Mouse (Mus musculus) stomach, postnatal 0 days (tissue): ENCODE measurements around the gene Ubald2. TPM values are rescaled to one million over a fixed set of nuclear protein-coding genes. Genes with fewer than 3 reads are reported as not detected.
A peak's percentile ranks its signal among the peaks of the same experiment; 100 is the strongest.

ENCODE experiments used
- ATAC-seq: fragments of 200-750 bp; cut with Nextera tagmentation; 2 replicates; pipeline ENCODE4 v1.8.0; 2017; ENCODE audit not compliant: low FRiP score, low TSS enrichment
- DNase-seq: peaks from one replicate; pipeline ENCODE4 v3.0.0-alpha.2; 2016; ENCODE audit warnings: low spot score
- H3K27ac ChIP-seq: fragments of 300-500 bp; sonication (generic); replicated peaks from 2 replicates; pipeline ENCODE4 v1.5.1; 2014; ENCODE audit warnings: mild to moderate bottlenecking, control low read depth
- H3K27me3 ChIP-seq: fragments of 300-500 bp; sonication (generic); 2 replicates; pipeline ENCODE4 v1.6.1; 2014; ENCODE audit warnings: low read length; ENCODE audit not compliant: control insufficient read depth, insufficient read depth
- H3K36me3 ChIP-seq: fragments of 300-500 bp; sonication (generic); 2 replicates; pipeline ENCODE4 v1.6.1; 2014; ENCODE audit warnings: low read length, mixed read lengths; ENCODE audit not compliant: control insufficient read depth, insufficient read depth
- H3K4me1 ChIP-seq: fragments of 300-500 bp; sonication (generic); replicated peaks from 2 replicates; pipeline ENCODE4 v1.6.1; 2014; ENCODE audit warnings: antibody characterized with exemption; ENCODE audit not compliant: control insufficient read depth, insufficient read depth
- H3K4me2 ChIP-seq: fragments of 300-500 bp; sonication (generic); replicated peaks from 2 replicates; pipeline ENCODE4 v1.6.1; 2014; ENCODE audit warnings: low read depth, mild to moderate bottlenecking, control low read depth, moderate library complexity
- H3K4me3 ChIP-seq: fragments of 300-500 bp; sonication (generic); 2 replicates; pipeline ENCODE4 v1.5.1; 2014; ENCODE audit warnings: low read depth, low read length, control low read depth
- H3K9ac ChIP-seq: fragments of 300-500 bp; sonication (generic); 2 replicates; pipeline ENCODE4 v1.6.1; 2014; ENCODE audit warnings: mild to moderate bottlenecking, low read length, control low read depth, mixed read lengths
- H3K9me3 ChIP-seq: fragments of 300-500 bp; sonication (generic); 2 replicates; pipeline ENCODE4 v1.6.1; 2016; ENCODE audit warnings: low read length; ENCODE audit not compliant: control insufficient read depth
- CTCF ChIP-seq: IDR thresholded peaks from 2 replicates; pipeline ENCODE4 v1.5.1; 2016; ENCODE audit warnings: antibody characterized with exemption, low read depth, mild to moderate bottlenecking, moderate library complexity
- EP300 ChIP-seq: optimal IDR thresholded peaks from 2 replicates; pipeline ENCODE3; 2016; ENCODE audit warnings: antibody characterized with exemption
- WGBS: fragments of 180-500 bp; shearing (Covaris S2); extraction: QIAGEN DNeasy Blood & Tissue Kit; methylation state at CpG from one replicate; pipeline ENCODE4 v1.1.7; 2014; 5-methylcytosine and 5-hydroxymethylcytosine counted together
- polyA plus RNA-seq: library from polyadenylated mRNA; unstranded; fragments of >200 nt; fragmentation: Nextera tagmentation; extraction: Ambion mirVana; gene quantifications from 2 replicates; pipeline ENCODE4 v1.2.1, GENCODE M21; 2015

Ubald2 gene
- polyA plus RNA-seq, 1 experiment from 2014 or later = 35.7 TPM

- WGBS = 3% methylated on average over 64 of the region's 82 CpGs
- Histone ChIP-seq H3K36me3 (no peaks in the 10 kb centered on the region), H3K27me3 (no peaks in the 10 kb centered on the region), H3K4me2 (peak within 1 kb of the TSS; percentile 95), H3K4me1 (0 out of 2 replicates have a peak, but pooled peaks cover 2% of the 10 kb centered on the region), H3K27ac (no peak within 1 kb of the TSS), H3K9ac (peak within 1 kb of the TSS; percentile 73), H3K9me3 (no peaks in the 10 kb centered on the region), H3K4me3 (peak within 1 kb of the TSS; percentile 62)
- DNase-seq = peak; percentile 64
- peak; percentile 81 for ATAC-seq
- TF ChIP-seq EP300 (no peak), CTCF (no peak)
Measured at GRCm38 (mm10) chr11:116412904-116413630, 20.8 kb upstream of the Ubald2 start, which contains the start of gene Rnf157. Rnf157 (minus strand) TSS chr11:116413032.

DNA sequence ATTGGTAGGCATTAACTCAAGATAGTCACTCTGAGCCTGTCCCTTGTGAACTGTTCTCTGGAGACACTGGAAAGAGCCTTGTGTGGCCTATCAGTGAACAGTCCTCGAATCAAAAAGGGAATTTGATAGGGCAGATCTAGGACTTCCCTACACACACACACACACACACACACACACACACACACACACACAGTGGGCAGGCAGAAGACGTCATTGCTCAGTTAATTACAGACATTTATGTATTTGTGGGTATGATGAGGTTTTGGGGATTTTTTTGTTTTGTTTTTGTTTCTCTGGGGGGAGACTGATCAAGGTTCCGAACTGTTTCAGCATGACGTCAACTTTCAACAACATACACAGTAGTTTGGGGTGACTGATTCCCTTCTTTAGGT, 20.3 kb upstream of the Ubald2 start:
- H3K4me2 ChIP-seq = peak overlapping the region; percentile 95; the same call in 1 of the 2 replicates
- H3K9ac ChIP-seq = no peak overlapping the region
- H3K36me3 ChIP-seq = no peaks in the 10 kb centered on the region
- H3K9me3 ChIP-seq = no peaks in the 10 kb centered on the region
- no peaks in the 10 kb centered on the region for H3K27me3 ChIP-seq
- WGBS = 79% methylated on average over 4 of the region's 4 CpGs
- no peak overlapping the region for H3K4me3 ChIP-seq
- no peak overlapping the region for H3K27ac ChIP-seq
- TF ChIP-seq EP300 = no peak
- TF ChIP-seq CTCF = no peak
- DNase-seq (no peak), ATAC-seq (no peak)
- 0 out of 2 replicates have a peak, but pooled peaks cover 2% of the 10 kb centered on the region for H3K4me1 ChIP-seq

GRCm38 (mm10) chr11:116416196-116416943, 17.5 kb upstream of the Ubald2 start:
- no peak for TF ChIP-seq EP300
- H3K4me2 ChIP-seq = no peak overlapping the region
- no peak for ATAC-seq
- H3K27ac ChIP-seq = 0 out of 2 replicates have a peak overlapping the region, but pooled peaks have one; percentile 18
- DNase-seq = no peak
- no peaks in the 10 kb centered on the region for H3K9me3 ChIP-seq
- no peak overlapping the region for H3K9ac ChIP-seq
- 60% methylated on average over 6 of the region's 6 CpGs for WGBS
- no peak overlapping the region for H3K4me3 ChIP-seq
- no peaks in the 10 kb centered on the region for H3K27me3 ChIP-seq
- H3K4me1 ChIP-seq = 0 out of 2 replicates have a peak, but pooled peaks cover 2% of the 10 kb centered on the region
- H3K36me3 ChIP-seq = no peaks in the 10 kb centered on the region

DNA sequence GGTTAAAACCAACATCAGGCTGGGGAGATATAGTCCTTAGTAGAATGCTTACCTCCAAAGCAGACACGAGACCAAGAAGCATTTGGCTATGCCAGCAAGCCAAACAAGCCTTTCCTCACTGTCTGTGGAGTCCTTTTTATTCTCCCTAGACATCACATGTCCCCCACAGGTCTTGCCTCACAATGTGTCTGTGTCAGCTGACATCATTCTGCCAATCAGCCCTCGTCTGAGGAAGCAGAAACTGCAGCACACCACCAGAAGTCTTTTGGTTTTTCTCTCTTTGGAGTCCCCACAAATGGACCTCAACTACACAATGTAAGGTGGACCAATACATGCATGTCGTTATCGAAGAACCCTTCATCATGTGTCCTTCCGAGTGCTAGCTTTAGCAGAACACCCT, 16.8 kb upstream of the Ubald2 start:
- H3K27me3 ChIP-seq = no peaks in the 10 kb centered on the region
- no peak overlapping the region for H3K4me2 ChIP-seq
- DNase-seq (no peak), ATAC-seq (no peak)
- H3K4me1 ChIP-seq = 0 out of 2 replicates have a peak, but pooled peaks cover 2% of the 10 kb centered on the region
- WGBS = 92% methylated on average over 5 of the region's 5 CpGs
- H3K27ac ChIP-seq = no peak overlapping the region
- H3K36me3 ChIP-seq = no peaks in the 10 kb centered on the region
- TF ChIP-seq CTCF = no peak
- no peak for TF ChIP-seq EP300
- H3K9ac ChIP-seq = no peak overlapping the region
- no peak overlapping the region for H3K4me3 ChIP-seq
- H3K9me3 ChIP-seq = no peaks in the 10 kb centered on the region

- Histone ChIP-seq H3K9ac (no peak overlapping the region), H3K4me2 (no peak overlapping the region), H3K9me3 (no peaks in the 10 kb centered on the region), H3K27ac (0 out of 2 replicates have a peak overlapping the region, but pooled peaks have one; percentile 20), H3K36me3 (no peaks in the 10 kb centered on the region), H3K27me3 (no peaks in the 10 kb centered on the region), H3K4me3 (no peak overlapping the region), H3K4me1 (0 out of 2 replicates have a peak, but pooled peaks cover 1% of the 10 kb centered on the region)
- WGBS = 10% methylated on average over 2 of the region's 2 CpGs
- peak; percentile 19; the same call in 1 of the 2 replicates for ATAC-seq
- no peak for DNase-seq
- TF ChIP-seq EP300 (no peak), CTCF (no peak)
Measured at GRCm38 (mm10) chr11:116418194-116418840, 15.6 kb upstream of the Ubald2 start.
